Mouse (Mus musculus): ENCODE measurements at regions not wholly inside any gene's neighbourhood (a gene's known extent, or its start where the extent isn't known, plus 50 kb on each side); places are given as distances from the start of the nearest gene placed in this dataset.

DNA sequence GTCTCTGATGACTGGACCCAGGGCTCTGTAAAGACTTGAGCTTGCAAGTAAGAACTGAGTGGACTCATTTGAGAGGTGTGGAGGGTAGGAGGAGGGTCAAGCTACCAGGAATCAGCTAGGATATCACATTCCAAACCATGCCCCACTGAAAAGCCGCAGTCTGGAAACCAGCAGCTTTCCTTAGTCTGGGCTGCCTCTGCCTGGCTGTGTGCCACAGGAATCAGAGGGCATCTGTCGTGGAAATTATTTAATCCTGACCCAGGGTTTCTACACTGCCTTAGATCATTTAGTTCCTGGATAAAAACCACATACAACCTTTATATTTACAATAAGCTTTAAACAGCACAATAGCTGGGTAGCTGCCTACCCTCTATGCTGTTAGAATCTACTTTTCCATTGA lies 66.4 kb downstream of the Fam43a start:
- Histone ChIP-seq H3K27ac (ENCODE audit: insufficient read depth, low read depth, low read length) (no peak overlapping the region), H3K4me1 (ENCODE audit: control insufficient read depth, insufficient read depth, low read length) (no peaks in the 10 kb centered on the region), H3K4me3 (ENCODE audit: insufficient read depth, low read length) (no peak overlapping the region)
- TF ChIP-seq POLR2A (IDR thresholded peaks at IDR 0.05; ENCODE audit: borderline replicate concordance, low read depth, low read length): no peak
- no peak for TF ChIP-seq CTCF (IDR thresholded peaks at IDR 0.05; ENCODE audit: low read depth, low read length)

- H3K27ac ChIP-seq (ENCODE audit: insufficient read depth, low read depth, low read length): no peak overlapping the region
- TF ChIP-seq POLR2A (IDR thresholded peaks at IDR 0.05; ENCODE audit: borderline replicate concordance, low read depth, low read length) (no peak), CTCF (IDR thresholded peaks at IDR 0.05; ENCODE audit: low read depth, low read length) (no peak)
- no peak overlapping the region for H3K4me3 ChIP-seq (ENCODE audit: insufficient read depth, low read length)
- H3K4me1 ChIP-seq (ENCODE audit: control insufficient read depth, insufficient read depth, low read length): no peaks in the 10 kb centered on the region
These were observed 70.4 kb downstream of the Fam43a start for GRCm38 (mm10) chr16:30669883-30670282.

- H3K27ac ChIP-seq (ENCODE audit: insufficient read depth, low read depth, low read length): no peak overlapping the region
- peaks cover 5% of the 10 kb centered on the region for H3K4me1 ChIP-seq (ENCODE audit: control insufficient read depth, insufficient read depth, low read length)
- no peak for TF ChIP-seq POLR2A (IDR thresholded peaks at IDR 0.05; ENCODE audit: borderline replicate concordance, low read depth, low read length)
- no peak for TF ChIP-seq CTCF (IDR thresholded peaks at IDR 0.05; ENCODE audit: low read depth, low read length)
- no peak overlapping the region for H3K4me3 ChIP-seq (ENCODE audit: insufficient read depth, low read length)
These were observed 72.1 kb downstream of the Fam43a start for GRCm38 (mm10) chr16:30671584-30671983.

DNA sequence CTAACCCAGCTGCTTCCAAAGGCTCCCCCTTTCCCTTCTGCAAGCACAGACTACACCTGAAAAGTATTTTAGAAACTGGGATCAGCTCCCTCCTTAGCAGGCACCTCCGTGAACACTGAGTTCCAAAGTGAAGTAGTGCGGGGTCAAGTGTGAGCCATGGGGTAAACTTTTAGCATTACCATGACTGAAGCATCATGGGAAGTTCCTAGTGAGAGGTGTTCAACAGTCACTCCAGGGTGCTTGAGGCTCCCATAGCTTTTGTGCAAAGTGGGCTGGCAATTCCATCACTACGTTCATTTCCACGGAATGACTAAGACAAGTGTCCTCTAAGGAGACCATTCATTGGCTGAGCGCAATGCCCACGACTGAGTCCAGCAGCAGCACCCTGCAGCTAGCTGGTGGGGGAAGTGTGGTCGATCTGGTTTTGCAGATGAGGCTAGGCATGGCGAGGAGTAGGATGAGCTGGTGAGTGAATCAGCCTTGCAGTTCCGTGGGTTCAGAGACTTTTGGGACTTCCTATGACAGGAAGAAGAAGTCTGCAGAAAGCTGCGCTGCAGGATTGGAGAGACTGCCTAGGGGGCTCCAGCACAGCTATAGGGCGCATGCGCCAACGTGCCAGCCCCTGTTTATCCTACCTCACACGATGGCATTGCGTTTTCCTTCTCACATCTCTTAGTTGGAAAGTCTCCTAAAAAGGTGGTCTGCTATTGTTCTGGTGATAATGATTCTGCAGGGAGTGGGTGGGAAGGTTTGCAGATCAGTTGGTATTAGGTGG lies 73.4 kb downstream of the Fam43a start:
- Histone ChIP-seq H3K27ac (ENCODE audit: insufficient read depth, low read depth, low read length) (no peak overlapping the region), H3K4me1 (ENCODE audit: control insufficient read depth, insufficient read depth, low read length) (peaks cover 5% of the 10 kb centered on the region), H3K4me3 (ENCODE audit: insufficient read depth, low read length) (no peak overlapping the region)
- no peak for TF ChIP-seq CTCF (IDR thresholded peaks at IDR 0.05; ENCODE audit: low read depth, low read length)
- no peak for TF ChIP-seq POLR2A (IDR thresholded peaks at IDR 0.05; ENCODE audit: borderline replicate concordance, low read depth, low read length)

- Histone ChIP-seq H3K4me1 (ENCODE audit: control insufficient read depth, insufficient read depth, low read length) (peaks cover 5% of the 10 kb centered on the region), H3K27ac (ENCODE audit: insufficient read depth, low read depth, low read length) (no peak overlapping the region), H3K4me3 (ENCODE audit: insufficient read depth, low read length) (no peak overlapping the region)
- no peak for TF ChIP-seq CTCF (IDR thresholded peaks at IDR 0.05; ENCODE audit: low read depth, low read length)
These were observed 74.1 kb downstream of the Fam43a start for GRCm38 (mm10) chr16:30673662-30674061.

- TF ChIP-seq POLR2A (IDR thresholded peaks at IDR 0.05; ENCODE audit: borderline replicate concordance, low read depth, low read length) (no peak), CTCF (IDR thresholded peaks at IDR 0.05; ENCODE audit: low read depth, low read length) (no peak)
- H3K4me1 ChIP-seq (ENCODE audit: control insufficient read depth, insufficient read depth, low read length): peaks cover 5% of the 10 kb centered on the region
- no peak overlapping the region for H3K4me3 ChIP-seq (ENCODE audit: insufficient read depth, low read length)
- H3K27ac ChIP-seq (ENCODE audit: insufficient read depth, low read depth, low read length): no peak overlapping the region
These were observed 76.3 kb downstream of the Fam43a start for GRCm38 (mm10) chr16:30675829-30676228.

DNA sequence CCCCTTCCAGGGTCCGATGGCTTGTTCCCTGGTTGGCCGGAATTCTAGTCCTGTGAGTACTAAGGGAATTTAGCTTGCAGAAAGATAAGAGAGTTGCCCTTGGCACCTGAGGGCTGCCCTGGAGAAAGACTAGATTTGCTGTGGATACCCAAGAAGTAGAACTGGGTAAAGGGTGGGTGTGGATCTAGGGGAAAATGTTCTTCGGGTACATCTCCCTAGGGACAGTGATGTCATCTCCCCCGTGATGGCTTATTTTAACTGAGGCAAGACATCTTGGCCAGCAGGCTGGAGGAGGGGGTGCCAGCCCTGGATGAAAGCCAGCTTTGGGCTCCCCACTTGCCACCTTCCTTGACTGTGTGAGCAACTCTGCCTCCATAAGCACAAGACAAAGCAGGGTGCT lies 77.5 kb downstream of the Fam43a start:
- no peak for TF ChIP-seq POLR2A (IDR thresholded peaks at IDR 0.05; ENCODE audit: borderline replicate concordance, low read depth, low read length)
- TF ChIP-seq CTCF (IDR thresholded peaks at IDR 0.05; ENCODE audit: low read depth, low read length): no peak
- H3K4me1 ChIP-seq (ENCODE audit: control insufficient read depth, insufficient read depth, low read length): peaks cover 5% of the 10 kb centered on the region
- H3K27ac ChIP-seq (ENCODE audit: insufficient read depth, low read depth, low read length): no peak overlapping the region
- no peak overlapping the region for H3K4me3 ChIP-seq (ENCODE audit: insufficient read depth, low read length)

GRCm38 (mm10) chr16:30677896-30678707 lies 78.6 kb downstream of the Fam43a start:
- no peak for TF ChIP-seq POLR2A (IDR thresholded peaks at IDR 0.05; ENCODE audit: borderline replicate concordance, low read depth, low read length)
- TF ChIP-seq CTCF (IDR thresholded peaks at IDR 0.05; ENCODE audit: low read depth, low read length): no peak
- no peak overlapping the region for H3K27ac ChIP-seq (ENCODE audit: insufficient read depth, low read depth, low read length)
- peaks cover 5% of the 10 kb centered on the region for H3K4me1 ChIP-seq (ENCODE audit: control insufficient read depth, insufficient read depth, low read length)
- no peak overlapping the region for H3K4me3 ChIP-seq (ENCODE audit: insufficient read depth, low read length)

DNA sequence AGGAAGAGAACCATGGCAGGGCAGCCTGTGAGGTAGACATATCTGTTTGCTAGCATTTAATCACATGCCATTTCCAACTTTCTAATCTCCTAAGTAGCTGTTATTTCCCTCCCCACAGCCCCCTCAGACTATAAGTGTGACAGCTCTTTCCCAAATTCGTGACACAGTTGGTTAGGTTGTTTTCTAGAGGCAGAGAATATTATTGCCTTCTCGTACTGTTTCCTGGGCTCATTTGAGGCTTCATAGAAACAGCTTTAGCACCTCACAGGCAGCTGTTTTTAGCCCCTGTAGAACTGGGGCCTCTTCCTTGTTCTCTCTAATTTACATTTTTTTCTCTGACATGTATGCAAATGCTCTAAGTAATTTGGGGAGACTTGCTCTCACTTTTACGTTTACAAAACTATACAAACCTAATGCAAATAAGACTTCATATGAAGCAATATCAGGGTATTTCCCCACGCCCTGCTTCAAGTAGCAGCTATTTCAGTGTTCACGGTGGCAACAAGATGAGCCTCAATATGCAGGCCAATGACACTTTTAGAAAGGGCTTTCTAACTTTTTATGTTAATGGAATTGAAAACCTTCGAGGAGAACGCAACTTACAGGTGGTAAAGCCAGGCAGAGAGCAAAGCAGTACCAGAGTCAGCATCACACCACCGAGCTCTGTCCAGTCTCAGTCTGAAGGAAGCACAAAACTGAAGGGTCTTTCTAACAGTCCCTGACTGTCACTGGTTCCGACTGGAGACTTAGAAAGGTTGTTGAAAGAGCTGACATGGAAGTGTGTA lies 79.4 kb downstream of the Fam43a start:
- Histone ChIP-seq H3K4me1 (ENCODE audit: control insufficient read depth, insufficient read depth, low read length) (peaks cover 5% of the 10 kb centered on the region), H3K27ac (ENCODE audit: insufficient read depth, low read depth, low read length) (no peak overlapping the region), H3K4me3 (ENCODE audit: insufficient read depth, low read length) (no peak overlapping the region)
- no peak for TF ChIP-seq POLR2A (IDR thresholded peaks at IDR 0.05; ENCODE audit: borderline replicate concordance, low read depth, low read length)
- no peak for TF ChIP-seq CTCF (IDR thresholded peaks at IDR 0.05; ENCODE audit: low read depth, low read length)

GRCm38 (mm10) chr16:30679493-30679811 lies 79.9 kb downstream of the Fam43a start:
- Histone ChIP-seq H3K4me1 (ENCODE audit: control insufficient read depth, insufficient read depth, low read length) (peaks cover 5% of the 10 kb centered on the region), H3K27ac (ENCODE audit: insufficient read depth, low read depth, low read length) (no peak overlapping the region), H3K4me3 (ENCODE audit: insufficient read depth, low read length) (no peak overlapping the region)
- TF ChIP-seq POLR2A (IDR thresholded peaks at IDR 0.05; ENCODE audit: borderline replicate concordance, low read depth, low read length) (no peak), CTCF (IDR thresholded peaks at IDR 0.05; ENCODE audit: low read depth, low read length) (no peak)

All from bone marrow macrophage, adult 2 months (primary cell).